Mouse (Mus musculus) spleen, embryonic (tissue): ENCODE data around the gene Jakmip3.

Experiments
- CTCF ChIA-PET: fragments of 350-600 bp; sonication (Branson Sonifier 250); formaldehyde crosslinking; loops from one replicate; lab custom pipeline; 2022; lab: Charles Lee

Gene Jakmip3

DNA sequence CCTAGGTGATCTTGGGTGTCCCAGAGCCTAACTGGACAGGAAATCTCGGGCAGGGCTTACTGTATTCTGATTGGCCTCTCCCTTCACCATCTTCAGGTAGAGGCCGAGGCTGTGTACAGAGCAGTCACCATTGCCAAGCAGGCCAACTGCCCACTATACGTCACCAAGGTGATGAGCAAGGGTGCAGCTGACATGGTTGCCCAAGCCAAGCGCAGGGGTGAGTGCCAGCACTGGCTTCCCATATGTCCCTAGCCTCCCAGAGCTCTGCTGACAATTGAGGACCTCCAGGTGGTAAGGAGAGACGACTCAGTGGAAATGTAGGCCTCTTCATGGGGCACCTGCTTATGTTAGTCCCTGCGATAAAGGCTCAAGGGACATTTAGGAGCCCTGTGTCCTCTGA lies 154.2 kb downstream of the Jakmip3 start:
- CTCF ChIA-PET: no interaction called here

DNA sequence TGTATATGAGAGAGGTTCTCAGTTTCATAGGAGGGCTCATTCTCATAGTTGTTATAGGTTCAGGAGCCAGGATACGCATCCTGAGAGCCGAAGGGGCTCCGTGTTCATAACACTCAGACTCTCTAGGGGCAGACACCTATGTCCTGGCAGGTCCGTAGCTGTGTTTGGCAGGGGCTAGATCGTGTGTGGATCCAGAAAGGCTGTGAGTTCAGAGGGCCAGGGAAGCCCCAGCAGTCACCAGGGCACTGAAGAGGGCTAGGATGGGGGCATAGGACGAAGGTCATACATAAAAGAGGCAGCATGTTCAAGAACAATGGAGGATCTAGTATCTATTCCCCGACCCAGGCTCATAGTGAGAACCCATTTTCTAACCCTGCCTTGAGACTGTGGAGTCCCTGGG lies 154.8 kb downstream of the Jakmip3 start:
- CTCF ChIA-PET: no interaction called here

DNA sequence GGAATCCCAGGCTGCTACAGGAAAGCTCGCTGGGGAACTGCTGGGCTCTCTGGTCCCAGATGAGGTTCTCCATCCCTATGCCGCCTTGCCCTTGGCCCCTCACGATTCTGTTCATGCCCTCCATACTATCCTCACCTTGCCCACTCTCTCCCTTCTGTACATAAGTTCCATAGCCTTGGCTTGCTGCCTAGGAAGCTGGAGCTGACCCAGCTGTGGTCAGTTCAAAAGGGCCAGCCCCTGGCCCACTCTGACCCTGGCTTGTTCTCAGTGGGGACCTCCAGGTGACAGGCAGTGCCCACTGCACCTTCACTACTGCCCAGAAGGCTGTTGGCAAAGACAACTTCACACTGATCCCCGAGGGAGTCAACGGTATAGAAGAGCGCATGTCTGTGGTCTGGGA lies 155.9 kb downstream of the Jakmip3 start:
- CTCF ChIA-PET: no interaction called here

DNA sequence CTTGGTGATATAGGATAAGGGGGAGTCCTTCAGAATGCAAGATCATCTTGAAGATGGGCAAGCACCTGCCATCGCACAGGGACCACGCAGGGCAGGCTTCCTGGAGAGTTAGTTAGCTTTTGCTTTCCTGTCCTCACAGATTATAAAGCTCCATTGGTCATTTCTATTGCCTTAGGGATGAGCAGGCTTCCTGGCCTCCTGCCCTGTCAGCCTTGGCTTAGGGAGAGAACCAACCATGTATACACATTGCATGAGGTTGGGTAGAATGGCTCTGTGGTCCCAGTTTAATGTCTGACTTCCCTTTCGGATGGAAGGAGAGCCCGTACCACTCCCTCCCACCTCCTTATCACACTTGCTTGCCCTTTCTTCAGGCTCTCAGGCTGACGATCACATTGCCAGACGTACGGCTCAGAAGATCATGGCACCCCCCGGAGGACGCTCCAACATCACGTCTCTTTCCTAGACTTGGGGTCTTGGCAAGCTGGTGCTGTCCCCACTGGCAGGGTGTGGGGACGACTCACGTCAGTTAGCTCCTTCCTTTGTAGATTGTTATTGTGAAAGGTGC lies 160.1 kb downstream of the Jakmip3 start:
- CTCF ChIA-PET: no interaction called here

DNA sequence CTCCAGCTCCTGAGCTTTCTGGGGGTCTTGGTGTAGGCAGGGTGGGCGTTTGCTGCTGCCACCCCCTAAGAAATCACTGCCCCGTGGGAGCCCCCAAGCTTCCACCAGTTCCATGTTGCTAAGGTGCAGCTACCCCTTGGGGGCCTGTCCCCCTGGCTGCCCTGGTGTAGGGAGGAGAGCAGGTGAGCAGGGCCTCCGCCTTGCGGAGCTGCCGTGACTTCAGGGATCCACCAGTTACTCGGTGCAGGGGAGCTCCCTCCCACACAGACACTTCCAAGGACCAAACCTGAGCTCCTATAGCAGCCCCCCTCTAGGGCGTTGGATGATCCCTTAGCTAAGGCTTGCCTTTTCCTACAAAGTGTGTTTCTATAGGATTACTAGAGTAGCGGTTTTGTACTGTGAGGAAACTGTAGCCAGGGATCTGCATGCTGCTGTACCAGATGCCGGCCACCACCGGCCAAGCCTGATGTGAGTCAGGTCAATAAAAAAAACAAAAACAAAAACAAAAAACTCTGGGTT lies 160.8 kb downstream of the Jakmip3 start:
- CTCF ChIA-PET: no interaction called here

DNA sequence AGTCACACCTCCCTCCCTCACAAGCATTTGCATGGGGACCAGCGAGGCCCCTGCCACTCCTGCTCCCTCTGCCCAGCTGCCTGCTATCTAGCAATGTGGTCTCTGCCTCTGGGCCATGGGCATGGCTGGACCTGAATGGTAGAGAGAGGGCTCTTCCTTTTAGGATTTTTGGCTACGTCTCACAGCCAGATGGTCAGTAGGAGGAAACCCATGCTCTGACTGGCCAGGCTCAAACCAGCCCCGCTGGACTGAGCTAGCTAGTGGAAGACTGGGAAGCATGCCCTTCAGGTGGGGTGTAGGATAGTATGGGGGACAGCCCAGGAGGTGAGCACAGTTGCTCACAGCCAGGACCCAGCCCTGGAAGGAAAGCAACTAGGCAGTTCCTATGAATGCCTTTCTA lies 161.3 kb downstream of the Jakmip3 start:
- CTCF ChIA-PET: interaction anchor here (0.6 kb wide), 1 partner anchor 259 kb away, joined by 3 read pairs; no protein-coding TSS in a partner anchor

DNA sequence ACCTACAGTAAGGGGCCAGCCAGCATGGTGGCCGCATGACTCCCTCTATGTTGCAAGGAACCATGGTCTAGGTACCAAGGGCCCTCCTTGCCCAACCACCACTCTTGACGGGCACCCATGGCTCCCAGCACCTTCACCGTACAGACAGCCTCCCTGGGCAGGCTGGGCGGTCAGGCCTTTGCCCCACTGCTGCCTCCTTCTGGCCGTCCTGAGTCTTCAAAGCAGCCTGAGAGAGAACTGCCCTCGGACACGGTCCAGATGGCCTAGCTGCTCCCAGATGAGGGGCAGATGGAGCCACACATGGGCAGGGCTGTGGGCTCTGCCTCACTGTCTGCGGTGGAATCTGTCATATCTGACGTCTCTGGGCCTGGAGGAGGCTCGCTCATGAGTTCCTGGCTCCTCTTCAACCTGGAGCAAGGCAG lies 163.4 kb downstream of the Jakmip3 start:
- CTCF ChIA-PET: no interaction called here

DNA sequence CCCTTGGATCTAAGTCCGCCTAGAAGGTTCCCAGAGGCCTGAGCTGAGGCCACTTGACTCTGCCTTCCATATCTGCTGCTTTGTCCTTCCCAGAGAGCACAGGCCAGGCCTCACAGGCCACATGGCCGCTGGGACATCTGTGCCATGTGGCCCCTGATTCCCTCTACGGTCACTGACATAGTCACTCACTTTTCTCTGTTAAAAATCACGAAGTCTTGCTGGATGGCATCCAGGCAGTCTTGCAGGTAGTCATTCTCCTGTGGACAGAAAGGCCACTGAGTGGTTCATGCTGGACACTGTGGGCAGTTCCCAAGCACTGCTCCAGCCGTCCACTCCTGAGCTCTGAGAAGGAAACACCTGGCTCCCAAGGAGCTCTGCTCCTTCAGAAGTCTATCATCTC lies 164.5 kb downstream of the Jakmip3 start:
- CTCF ChIA-PET: no interaction called here

DNA sequence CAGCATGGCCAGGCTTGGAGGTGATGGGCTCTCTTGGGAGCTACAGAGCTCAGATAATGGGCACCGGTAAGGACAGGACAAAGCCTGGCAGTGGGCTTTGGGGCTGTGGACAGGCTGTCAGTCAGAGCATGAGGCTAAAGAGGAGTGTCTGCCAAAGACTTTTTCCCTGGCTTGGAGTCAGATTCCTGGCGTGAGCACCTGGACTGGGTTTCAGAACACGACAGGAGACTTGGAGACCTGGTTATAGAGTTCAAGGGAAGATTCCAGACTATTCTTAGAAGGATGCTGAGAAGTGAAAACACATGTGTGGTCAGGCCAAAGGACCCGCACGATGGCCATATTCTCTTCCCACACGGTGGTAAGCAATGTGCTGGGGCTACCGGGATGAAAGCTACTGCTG lies 165.2 kb downstream of the Jakmip3 start:
- CTCF ChIA-PET: no interaction called here

DNA sequence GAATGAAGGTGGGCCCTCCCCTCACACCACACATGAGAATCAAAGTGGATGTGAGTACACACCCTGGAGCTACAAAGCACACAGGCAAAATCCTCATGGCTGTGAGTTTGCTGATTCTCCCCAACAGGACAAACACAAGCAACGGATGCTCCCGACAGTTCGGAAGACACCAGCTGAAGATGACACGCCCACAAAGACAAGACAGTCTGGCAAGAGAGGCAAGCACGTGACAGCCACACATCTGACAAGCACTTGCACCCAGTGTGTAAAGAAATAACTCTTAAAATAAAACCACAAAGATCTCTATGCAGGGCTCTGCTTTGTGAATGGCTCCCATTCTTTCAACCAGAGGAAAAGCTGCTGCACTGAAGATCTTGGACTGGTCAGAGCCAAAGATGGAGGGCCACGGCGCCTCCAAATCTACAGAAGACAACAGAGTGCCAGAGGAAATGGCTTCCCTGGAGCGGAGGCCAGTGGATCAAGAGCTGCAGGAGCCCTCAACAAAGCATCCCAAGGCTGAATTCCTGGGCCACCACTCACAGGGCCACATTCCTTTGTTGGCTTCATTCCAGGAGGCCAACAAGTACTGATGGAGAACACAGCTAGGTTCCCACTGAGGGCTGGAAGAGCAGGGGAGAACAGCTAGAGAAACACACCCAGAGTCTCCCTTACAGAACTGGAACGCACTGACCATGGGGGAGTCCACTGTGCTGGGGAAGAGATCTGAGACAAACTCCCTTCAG lies 167.5 kb downstream of the Jakmip3 start:
- CTCF ChIA-PET: no interaction called here

DNA sequence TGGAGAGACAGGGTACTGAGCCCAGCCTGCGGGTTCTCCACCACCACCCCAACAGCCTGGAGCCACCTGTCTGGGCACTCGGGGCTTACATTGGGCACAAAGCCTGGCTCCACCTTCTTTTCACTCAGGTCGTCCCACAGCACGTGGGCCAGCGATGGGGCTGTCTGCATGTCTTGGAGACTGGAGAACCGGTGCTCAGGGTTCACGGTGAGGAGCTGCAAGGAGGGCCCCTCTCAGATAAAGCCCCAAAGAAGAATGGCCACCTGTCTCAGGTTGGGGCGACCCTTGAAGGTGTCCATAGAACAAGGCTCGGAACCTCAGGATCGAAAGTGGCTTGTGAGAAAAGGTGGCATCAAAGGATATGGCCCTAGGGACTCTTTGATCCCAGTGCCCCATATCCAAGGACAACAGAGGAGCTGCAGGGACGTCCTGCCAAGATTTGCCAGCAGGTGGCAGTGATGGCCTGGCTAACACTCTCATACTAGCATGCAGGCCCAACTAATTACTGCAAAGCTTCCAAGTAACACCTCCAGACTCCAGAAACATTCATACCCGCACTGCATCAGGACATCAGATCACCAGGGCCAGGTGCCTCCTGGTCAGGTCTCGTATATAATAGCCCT lies 178.7 kb downstream of the Jakmip3 start:
- CTCF ChIA-PET: no interaction called here

DNA sequence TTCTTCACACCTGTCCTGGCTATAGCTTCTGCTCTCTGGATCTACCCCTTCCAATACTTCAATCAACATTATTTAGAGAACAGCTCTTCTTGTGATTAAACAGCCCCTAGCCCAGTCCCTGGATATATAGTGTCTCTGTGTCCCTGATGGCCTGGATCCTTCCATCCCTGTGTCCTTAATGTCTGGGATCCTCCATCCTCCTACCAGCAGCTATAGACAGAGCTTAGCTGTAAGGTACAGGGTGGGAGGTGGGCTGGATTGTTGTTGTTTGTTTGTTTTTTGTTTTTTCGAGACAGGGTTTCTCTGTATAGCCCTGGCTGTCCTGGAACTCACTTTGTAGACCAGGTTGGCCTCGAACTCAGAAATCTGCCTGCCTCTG lies 179.2 kb downstream of the Jakmip3 start:
- CTCF ChIA-PET: no interaction called here

DNA sequence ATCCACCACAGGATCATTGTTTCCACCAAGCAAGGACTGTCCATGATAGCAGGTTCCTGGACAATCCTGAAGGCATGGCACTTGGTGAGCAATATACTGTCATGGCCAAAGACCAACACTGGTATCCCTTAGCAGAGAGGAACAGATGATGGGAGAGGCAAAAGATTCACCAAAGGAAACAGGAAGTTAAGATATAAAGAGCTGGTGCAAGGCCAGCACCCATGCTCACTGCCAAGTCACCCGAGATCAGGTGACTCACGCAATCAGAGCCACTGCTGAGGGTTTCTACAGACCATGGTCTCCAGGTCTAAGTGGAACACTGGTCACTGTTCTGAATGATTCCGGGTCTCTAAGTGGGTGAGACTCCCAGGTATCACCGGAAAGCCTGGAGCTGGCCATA lies 185.4 kb downstream of the Jakmip3 start:
- CTCF ChIA-PET: no interaction called here

DNA sequence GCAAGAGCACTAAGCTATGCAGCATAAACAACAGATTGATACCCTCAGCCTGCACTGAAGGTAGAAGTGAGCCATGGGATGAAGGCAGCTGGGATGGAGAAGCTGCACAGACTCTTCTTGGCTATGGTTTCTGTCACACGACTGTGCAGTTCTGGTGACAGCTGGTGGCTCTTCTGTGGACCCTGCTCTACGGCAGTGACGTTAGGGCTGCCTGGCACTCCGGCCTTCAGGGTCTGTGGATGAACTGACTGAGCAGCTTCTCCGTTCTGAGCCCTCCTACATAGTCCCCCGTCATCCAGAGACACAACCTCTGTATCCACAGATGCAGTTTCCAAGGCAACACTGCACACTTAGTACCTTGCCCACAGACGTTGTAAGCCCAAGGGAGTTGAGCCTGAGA lies 186.0 kb downstream of the Jakmip3 start:
- CTCF ChIA-PET: no interaction called here

DNA sequence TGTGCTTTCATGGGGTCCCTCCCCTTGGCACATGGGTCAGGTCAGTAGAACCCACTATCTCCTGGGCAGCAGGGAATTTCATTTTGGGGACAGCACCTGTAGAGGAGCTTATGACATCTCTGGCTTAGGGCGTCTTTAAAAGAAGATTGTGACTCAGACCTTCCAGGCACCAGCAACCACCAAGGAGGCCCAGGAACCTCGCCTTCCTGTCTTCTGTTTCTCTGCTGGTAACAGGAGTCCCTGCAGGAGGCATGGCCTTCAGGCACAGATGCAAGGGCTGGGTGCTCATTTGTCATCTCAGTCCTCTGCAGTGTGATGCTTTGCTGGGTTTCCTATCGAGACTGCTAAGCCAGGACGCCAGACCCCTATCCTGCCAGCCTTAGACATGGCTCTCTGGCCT lies 188.5 kb downstream of the Jakmip3 start:
- CTCF ChIA-PET: no interaction called here

DNA sequence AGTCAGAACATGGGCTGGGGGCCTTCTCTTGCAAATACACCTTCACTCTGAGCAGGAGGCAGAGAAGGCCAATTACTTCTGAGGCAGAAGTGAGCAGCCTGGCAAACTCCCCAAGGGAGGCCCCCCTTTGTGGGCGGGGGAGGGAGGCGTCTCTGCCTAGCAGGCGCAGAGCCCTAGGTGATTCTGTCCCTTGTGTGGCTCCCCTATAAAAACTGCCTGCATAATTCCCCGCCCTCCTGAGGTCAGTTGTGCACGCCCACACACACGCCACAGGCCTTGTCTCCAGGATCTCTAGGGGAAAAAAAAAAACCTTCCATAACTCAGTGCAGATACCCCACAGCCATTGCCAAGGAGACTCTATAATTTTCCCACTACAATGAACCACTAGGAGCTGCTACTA lies 189.8 kb downstream of the Jakmip3 start:
- CTCF ChIA-PET: no interaction called here

DNA sequence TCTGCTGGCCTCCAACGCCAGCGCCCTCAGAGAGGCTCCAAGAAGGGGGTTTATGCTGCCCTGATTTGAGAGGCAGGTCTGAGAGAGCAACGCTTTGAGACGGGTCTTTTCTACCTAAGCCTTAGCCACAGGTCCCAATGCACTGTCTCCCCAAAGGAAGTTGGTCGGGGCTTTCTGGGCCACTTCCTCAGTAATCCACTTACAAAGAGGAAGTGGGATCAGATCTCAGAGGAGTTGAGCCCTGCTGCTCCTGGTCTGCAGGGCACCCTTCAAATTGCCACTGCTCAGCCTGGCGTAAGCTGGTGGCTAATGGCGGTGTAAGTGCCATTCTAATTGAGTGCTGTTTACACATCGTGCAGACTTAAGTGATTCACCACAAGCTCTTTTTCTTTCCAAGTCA lies 191.0 kb downstream of the Jakmip3 start:
- CTCF ChIA-PET: no interaction called here

DNA sequence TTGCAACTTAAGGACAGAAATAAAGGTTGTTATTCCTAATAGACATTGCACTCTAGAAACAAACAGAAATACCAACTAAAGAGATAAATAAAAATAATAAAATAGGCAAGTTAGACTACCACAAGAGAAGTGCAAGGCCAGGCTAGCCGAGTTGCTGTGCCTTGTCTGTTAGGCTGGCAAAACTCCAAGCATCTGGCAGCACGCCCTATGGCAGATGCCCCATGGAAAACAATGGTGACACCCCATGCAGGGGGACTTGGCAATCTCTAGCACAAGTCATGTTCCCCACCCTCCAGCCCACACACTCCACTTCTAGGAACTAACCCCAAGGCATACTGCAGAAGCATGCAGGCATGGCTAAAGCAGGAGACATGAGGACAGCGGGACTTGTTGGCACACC lies 192.9 kb downstream of the Jakmip3 start:
- CTCF ChIA-PET: interaction anchor here (0.7 kb wide), 1 partner anchor 136 kb away, joined by 4 read pairs; no protein-coding TSS in a partner anchor
